Mouse (Mus musculus): ENCODE results near the gene Phb.
"Not testable (repeated sequence)": the region's sequence is repeated elsewhere in the genome, so short reads cannot be mapped to it uniquely, and the experiment has no call there.

The Phb gene

DNA sequence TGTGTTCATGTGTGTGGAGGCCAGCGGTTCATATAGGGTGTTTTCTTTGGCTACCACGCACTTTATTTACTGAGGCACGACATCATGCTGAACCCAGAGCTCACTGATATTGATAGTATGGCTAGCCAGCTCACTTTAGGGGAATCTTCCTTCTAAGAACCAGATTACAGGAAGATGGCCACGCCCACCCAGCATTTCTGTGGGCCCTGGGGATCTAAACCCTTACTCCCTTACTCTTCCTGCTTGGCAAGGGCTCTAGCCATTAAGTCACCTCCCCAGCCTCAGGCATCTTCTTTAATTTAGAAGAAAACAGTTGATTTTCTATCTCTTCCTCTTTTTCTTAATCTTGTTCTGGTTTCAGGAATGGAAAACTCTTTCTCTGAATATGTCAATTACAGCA, 9.3 kb upstream of the Phb start:
- no peak for DNase-seq

DNA sequence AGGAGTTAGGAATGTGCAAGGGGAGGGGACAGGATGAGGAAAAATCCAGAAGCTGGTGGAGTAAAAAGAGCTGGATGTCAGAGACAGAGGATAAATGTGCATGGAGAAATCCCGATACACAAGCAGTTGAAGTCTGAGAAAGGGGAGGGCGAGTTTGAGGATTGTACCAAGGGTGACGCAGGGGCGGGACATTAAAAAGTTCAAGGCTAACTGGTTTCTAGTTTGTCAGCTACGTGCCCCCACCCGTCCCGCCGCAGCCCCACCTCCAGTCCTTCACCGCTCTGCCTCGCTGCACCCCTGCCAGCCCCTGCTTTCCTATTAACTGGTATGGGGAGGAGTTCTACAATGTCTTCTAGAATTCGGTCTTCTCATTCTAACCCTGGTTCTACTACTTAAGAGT, 420 bp downstream of the Phb start:
- peak; percentile 62 for DNase-seq

DNA sequence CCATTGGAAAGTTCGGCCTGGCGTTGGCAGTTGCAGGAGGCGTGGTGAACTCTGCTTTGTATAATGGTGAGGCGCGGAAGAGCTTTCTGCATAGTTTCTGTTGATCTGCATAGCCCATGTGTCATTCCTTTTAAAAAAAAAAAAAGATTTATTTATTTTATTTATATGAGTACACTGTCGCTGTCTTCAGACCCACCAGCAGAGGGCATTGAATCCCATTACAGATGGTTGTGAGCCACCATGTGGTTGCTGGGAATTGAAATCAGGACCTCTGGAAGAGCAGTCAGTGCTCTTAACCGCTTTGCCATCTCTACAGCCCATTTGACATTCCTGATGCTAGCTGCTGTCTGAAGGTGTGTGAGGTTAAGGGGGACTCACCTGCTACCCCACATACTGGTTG, 1.3 kb downstream of the Phb start:
- DNase-seq, result not testable (repeated sequence)

DNA sequence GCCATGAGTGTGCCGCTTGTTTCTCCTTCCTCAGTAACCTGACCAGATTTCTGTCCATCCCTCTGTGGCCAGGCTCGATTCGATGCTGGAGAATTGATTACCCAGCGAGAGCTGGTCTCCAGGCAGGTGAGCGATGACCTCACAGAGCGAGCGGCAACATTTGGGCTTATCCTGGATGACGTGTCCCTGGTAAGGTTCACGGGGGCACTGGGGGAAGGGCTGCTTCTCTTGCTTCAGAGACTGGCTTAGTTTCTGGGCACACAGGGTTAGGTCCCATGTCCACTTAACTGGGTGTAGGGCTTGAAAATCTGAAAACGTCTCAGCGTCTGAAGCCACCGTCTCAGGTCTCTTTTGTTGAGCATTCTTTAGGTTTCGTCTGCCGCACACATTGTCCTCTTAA, 8.7 kb downstream of the Phb start:
- no peak for DNase-seq

DNA sequence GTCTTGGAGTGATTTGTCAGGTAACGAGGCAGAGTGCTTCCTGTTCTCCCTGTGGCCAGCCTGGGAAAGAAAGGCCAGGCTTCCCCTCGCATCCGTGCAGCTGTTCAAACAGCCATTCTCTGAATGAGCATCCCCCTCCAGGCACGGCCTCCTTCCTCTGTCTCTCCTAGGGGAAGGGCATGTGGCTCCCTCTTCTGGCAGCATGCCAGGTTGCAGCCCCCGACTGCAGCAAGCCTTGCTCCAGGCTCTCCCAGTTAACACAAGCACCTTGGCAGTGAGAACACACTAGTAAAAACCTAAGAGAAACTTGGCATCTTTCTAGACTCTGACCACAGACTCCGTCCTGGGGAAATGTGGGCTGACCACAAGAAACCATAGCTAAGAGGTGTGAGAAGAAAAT, 9.6 kb downstream of the Phb start:
- DNase-seq, result no peak

DNA sequence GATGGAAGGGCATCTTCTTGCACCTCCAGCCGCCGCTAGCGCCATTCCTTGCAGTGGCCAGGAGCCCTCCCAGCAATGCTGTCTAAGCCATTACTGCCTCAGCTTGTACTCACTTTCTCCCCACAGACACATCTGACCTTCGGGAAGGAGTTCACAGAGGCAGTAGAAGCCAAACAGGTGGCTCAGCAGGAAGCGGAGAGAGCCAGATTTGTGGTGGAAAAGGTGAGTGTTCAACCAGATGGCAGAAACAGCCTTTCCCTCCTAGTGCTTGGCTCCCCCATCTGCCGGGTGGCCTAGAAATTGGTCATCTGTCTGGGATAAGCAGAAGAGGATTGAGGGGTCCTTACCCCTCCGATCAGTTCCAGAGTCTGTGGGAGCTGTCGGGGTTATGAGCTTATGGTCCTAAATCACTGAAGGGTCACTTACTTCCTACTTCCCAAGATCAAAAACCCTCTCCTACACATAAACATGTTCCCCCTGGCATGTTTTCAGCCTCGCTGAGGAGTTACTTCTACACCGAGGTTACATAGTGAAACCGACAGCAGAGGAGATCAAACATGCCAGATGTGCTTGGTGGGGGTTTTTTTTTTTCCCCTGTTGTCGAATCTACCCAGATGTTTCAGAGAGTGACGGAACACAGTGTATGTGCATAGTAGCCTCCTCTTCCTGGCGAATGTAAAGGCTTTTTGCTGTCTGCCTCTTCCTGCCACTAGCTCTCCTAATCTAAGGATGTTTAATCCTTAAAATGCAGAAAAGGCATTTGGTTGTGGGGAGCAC, 11.4 kb downstream of the Phb start:
- DNase-seq, result peak; percentile 31

DNA sequence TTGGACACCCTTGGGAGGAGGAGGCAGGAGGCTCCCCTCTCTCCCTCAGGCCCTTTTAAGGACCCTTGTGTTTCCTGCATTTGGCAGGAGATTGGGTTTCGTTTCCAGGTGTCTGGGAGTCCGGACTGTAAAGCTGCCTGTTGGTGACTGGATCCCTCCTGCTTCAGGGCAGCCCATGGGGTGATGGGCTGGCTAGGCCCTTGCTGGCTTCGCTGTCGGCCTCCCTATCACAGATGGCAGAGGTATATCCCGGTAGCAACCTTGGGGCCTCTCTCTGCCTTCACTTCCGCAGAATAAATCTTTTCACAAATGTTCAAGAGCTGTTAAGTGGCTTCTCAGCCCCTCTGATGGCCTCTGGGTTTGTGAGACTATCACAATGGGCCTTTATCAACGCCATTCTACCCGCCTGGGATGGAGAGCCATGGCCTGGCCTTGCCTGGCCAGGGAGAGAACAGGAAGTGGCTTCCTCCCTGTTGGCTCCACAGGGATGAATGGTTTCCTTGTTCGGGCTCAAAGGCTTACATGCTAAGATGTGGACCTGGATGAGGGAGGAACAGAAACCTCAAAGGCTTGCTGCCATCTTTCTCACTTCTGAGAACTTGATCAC, 15.3 kb downstream of the Phb start:
- no peak for DNase-seq

DNA sequence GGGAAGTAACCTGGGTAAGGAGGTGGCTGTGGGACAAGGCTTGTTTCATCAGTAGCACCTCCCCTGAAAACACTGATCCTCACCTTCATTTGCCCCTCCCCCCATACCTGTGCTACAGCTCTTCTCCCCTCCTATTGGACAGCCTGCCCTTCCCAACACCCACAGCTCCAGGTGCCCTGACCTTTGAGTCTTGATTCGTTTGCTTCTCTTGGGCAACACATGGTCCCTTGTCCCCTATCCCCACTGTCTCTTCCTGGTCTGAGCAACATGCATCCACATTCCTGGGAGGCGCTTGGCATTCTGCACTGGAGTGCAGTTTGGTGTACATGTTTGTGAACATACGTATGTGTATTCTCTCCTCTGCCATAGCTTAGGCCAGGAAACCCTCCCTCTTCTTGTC, 16.2 kb downstream of the Phb start:
- no peak for DNase-seq

DNA sequence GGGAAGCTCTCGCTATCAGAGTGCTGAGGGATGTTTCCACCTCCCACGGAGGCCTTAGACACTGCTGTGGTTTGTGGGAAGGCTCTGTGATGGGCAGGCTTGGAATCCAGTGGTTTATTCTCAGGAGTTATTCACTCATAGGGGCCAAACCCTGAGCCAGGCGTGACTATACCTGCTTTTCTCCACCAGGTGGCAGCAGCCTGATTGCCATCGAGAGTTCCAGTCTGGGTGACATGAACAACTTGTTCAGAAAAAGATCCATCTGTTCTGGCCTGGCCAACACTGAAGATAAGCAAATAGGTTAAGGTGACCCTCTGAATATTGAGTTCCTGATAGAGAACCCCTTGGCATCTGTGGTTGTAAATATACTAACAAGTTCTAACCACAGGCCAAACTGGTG, 19.3 kb downstream of the Phb start:
- peak; percentile 68 for DNase-seq

DNA sequence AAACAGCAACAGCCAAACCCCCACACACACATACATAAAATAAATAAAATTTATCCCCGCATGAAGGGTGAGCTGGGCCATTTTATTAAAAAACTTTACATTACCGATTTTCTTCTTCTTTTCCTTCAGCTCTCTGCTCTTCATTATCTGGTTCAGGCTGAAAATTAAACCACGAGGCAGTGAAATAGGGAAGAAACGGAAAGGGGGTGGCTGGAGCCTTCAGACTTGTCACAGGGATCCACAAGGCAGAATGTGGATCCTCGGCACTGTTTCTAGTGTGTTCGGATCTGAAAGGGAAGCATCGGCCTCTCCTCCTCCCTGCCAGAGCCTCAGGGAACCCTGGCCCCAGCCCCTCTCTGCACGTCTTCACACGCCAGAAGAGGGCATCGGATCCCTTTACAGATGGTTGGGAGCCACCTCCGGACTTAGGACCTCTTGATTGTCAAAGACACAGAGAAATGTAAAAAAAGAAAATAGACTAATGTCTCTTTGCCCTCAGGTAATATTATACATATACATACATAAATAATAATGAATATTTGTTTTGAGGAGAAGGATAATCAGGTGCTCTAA, 20.4 kb downstream of the Phb start:
- DNase-seq, result no peak

DNA sequence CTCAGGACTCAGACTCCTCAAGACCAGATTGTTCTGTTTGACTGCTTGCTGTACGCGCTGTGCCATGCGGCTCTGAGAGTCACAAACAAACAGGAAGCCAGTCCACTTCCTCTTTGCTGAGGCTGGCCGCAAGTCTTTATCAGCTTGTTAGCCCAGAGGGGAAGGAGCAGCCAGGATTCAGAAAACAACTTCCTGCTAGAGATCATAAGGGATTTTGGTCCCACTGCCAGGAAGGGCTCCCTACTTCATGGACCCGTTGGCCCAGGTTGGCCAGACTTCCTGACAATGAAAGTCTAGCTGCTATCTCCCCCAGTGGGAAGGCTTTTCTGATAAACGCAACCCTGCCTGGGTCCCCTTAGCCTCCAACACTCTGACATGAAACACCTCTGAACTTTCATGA, 21.8 kb downstream of the Phb start:
- DNase-seq, result no peak

DNA sequence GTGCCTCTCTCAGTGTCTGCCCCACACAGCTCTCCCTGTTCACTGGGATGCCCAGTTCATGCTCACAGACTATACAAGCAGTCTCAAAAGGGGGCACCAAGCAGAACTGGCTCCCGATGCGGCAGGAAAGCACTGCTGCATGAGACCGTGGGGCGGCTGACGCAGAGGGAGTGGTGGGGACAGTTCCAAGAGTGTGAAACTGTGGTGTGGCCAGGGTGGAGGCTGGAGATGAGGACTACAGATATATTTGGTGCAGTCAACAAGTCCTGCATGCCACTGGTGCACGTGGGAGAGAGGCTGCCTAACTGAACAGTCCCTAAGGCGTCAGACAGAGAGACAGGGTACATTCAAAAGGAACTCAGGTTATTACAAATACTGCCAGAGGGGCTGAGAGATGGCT, 22.2 kb downstream of the Phb start:
- DNase-seq, result no peak

DNA sequence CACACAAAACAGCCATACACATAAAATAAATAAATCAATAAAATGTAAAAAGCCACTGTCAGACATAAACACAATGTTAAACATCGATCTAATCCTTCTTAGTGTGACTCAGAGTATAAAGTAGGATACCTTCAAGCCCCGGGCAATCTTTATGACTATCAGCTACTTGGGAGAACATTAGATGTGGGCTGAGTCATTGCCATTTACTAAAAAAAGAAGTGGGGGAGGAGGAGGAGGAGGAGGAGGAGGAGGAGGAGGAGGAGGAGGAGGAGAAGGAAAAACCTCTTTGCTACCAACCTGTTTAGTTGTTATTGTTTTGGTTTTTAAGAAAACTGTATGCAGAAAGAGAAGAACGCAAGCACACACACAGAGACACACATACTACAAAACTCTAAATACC, 22.8 kb downstream of the Phb start:
- DNase-seq, result no peak

DNA sequence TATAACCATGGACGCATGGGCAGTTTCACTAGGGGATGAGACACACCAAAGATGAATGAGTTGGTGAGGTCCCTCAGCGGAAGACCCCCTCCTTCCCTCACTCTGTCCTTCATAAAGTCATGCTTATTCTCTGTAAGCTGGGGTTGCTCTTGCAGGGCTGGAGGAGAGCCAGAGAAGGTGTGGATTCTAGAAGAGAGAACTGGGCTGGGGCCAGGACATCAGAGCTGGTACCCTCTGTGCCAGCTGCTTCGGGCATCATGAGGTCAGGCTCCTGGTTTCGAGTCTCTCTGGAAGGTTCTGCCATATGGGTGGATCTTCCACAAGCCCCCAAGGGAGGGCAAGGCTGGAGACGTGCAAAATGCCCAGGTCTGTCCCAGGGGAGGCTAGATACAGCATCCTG, 31.8 kb downstream of the Phb start:
- DNase-seq, result no peak

DNA sequence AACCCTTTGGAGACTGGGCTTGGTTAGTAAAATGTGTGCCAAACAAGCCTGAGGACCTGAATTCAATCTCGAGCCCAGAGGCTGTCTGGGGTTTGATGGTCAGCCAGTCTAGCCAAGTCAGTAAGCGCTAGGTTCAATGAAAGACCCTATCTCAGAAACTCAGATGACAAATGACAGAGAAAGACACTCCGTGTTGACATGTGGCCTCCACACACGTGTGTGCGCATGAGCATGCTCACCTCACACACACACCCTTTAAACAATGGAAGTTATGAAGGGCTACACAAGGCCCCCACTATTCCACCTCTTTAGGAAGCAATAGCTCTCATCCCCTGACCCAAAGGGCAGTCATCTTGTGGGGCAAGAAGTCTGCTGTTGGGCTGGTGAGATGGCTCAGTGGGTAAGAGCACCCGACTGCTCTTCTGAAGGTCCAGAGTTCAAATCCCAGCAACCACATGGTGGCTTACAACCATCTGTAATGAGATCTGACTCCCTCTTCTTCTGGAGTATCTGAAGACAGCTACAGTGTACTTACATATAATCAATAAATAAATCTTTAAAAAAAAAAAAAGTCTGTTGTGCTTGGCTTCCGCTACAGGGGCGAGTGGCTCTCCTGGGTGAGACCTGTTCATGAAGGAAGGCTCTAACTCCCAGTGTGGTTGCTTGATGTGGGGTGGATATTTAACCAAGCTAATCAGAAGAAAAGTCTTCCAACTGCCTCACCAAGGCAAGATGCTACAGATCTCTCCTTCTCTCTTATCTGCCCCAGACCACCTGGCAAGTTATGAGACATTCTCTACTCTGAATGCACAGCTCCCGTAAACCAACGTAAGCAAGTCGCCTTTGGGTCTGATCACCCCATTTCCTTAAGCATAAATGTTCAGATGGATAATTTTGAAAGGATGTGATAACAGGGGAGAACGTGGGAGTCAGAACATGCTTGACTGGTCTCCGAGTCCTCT, 34.3 kb downstream of the Phb start:
- no peak for DNase-seq

DNA sequence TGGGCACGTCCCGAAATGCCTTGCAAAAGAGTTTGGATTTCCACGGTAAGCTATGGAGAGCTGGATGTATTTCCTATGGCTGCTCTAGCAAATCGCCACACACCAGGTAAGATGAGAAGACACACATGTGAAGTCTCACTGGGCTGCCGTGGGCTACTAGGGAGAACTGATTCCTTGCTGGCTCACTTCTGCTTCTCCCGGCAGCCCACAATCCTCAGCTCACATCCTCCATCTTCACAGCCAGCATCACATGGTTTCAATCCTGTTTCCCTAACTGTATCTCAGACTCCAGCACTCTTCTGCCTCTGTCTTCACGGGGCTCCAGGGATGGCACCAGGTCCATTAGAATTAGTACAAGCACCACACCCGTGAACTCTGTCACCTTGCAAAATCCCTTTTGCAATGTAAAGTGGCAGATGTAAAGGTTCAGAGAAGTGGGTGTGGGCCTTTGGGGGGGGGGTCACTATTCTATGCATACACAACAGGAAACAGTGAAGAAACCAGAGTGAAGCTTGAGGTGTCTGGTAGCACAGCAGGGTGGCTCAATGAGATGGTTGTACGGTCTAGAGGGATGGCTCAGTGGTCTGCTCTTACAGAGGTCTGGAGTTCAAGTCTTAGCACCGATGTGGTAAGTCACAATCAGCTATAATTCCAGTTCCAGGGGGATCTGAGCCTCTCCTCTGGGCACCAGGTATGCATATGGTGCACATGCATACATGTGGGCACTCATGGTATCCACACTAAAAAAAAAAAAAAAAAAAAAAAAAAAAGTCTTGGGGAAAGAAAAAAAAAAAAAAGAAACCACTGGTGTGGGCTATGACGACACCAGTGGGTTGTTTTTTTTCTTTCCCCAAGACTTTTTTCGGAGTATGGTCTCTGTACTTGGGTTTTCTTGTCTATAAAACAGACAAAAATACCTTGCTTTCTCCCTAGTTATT, 37.5 kb downstream of the Phb start:
- DNase-seq, result no peak

DNA sequence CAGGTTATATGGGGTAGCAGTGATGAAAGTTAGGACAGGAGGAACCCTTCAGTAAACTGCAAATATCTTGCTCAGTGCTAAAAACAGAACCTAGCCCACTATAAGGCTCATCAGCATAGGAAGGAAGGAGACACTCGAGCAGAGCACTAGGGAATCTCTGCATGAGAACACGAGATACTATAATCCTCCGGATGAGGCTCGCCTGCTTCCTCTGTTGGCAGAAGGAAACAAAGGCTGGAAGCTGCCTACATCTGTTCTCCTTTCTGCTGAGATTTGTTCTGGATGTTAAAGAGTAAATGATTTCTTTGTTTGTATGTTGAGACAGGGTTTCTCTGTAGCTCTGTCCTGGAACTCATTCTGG, 38.2 kb downstream of the Phb start:
- no peak for DNase-seq

DNA sequence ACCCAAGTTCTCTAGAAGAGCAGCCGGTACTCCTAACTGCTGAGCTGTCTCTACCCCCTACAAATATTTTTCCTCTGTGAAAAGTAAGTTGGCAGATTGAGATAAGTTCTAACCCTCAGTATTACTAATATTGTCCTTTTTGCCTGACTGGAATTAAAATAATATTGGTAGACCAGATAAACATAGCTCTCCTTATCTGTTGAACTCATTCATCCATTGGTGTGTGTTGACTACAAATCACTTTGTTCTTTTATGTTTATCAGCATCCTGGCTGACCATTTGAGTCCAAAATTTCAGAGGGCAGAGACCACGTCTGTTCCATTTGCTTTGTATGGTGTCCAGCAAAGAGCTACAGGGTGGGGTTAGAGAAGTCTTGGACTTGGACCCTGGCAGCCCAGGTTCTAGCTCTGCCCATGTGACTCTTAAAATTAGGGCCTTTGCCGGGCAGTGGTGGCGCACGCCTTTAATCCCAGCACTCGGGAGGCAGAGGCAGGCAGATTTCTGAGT, 42.8 kb downstream of the Phb start:
- no peak for DNase-seq

DNA sequence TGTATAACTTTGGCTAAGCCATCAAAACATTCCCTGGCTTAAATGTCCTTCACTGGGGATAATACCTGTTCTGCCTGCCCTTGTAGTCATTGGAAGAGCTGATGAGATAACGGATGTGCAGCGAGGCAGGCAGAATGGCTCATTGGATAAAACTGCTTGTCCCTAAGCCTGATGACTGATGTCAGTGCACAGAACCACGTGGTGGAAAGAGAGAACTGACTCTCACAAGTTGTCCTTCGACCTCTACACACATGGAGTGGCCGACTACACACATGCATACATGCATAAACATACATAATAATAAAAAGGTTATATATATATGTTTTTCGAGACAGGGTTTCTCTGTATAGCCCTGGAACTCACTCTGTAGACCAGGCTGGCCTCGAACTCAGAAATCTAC, 43.7 kb downstream of the Phb start:
- no peak for DNase-seq

DNA sequence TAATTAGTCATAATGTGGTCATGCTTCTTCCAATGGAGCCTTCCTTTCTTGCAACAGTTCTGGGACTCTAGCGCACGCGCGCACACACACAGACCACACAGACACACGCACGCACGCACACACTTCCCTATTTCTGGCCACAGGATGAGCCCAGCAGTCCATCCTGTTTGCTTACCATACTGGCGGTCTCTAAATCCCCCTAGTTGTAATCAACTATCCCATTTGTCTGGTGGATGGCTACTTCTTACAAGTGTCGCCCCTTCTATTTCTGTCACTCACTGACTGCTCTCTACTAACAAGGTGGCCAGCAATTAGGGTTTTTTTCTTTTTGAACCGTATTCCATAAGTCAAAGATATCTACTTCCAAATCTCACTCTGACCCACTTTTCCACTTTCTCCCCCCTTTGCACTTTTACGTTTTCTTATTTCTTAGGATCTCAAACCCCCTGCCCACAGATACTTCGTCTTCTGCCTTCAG, 45.4 kb downstream of the Phb start:
- DNase-seq, result peak; percentile 51

DNA sequence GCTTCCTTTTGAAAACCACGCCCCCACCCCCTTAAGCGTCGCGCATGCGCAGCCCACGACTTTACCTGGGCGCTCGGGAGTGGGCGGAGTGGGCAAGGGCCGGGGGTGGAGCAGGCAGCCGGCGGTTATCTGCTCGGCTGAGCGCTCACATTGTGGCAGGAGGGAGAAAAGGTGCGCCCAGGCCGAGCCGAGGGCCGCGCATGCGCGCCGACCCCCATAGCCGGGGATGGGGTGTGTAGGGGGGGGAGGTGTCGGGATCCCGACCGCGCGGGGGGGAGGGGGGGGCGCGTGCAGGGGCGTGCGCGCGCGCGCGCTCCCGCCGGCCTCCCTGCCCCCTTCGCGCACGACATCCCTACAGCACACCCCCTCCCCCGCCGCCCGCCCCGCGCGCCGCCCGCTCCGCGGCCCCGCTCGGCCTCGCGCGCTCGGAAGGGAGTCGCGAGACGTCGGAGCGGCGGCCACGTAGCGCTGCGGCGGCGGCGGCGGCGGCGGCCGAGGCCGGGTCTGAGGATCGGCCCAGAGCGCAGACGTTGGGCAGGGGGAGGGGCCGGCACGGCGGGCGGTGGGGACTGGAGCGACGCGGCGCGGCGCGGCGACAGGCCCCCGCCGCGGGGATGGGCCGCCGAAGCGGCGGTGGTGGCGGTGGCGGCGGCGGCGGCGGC, 45.9 kb downstream of the Phb start, which contains the start of gene Zfp652:
TSS of gene Zfp652 (plus strand) at position 111 of the 662 bp plus-strand sequence.
- peak; percentile 97 for DNase-seq

Measured in cerebellum, adult 9-11 months (tissue).